Mouse (Mus musculus) embryonic facial prominence, embryonic 15.5 days (tissue): Measurements from ENCODE around the gene Kif3b. TPM values are rescaled to one million over a fixed set of nuclear protein-coding genes. Genes with fewer than 3 reads are reported as not detected.
A peak's percentile ranks its signal among the peaks of the same experiment; 100 is the strongest.
"Not testable (repeated sequence)": the region's sequence is repeated elsewhere in the genome, so short reads cannot be mapped to it uniquely, and the experiment has no call there.

Experiments
- ATAC-seq: fragments of 200-750 bp; cut with Nextera tagmentation; 2 replicates; pipeline ENCODE4 v1.8.0; 2017; ENCODE audit warnings: low read depth, moderate TSS enrichment; ENCODE audit not compliant: insufficient number of reproducible peaks, low FRiP score, low TSS enrichment
- H3K27ac ChIP-seq: fragments of 300-500 bp; sonication (generic); replicated peaks from 2 replicates; pipeline ENCODE4 v1.5.1; 2015; ENCODE audit warnings: mild to moderate bottlenecking, inconsistent platforms
- H3K27me3 ChIP-seq: fragments of 300-500 bp; sonication (generic); 2 replicates; pipeline ENCODE4 v1.6.1; 2015; ENCODE audit warnings: inconsistent platforms
- H3K36me3 ChIP-seq: fragments of 300-500 bp; sonication (generic); 2 replicates; pipeline ENCODE4 v1.6.1; 2015; ENCODE audit warnings: mild to moderate bottlenecking, inconsistent platforms
- H3K4me1 ChIP-seq: fragments of 300-500 bp; sonication (generic); 2 replicates; pipeline ENCODE4 v1.6.1; 2015; ENCODE audit warnings: inconsistent platforms
- H3K4me2 ChIP-seq: fragments of 300-500 bp; sonication (generic); replicated peaks from 2 replicates; pipeline ENCODE4 v1.6.1; 2015; ENCODE audit warnings: mild to moderate bottlenecking, inconsistent platforms
- H3K4me3 ChIP-seq: fragments of 300-500 bp; sonication (generic); replicated peaks from 2 replicates; pipeline ENCODE4 v1.5.1; 2015; ENCODE audit warnings: mild to moderate bottlenecking, inconsistent platforms
- H3K9ac ChIP-seq: fragments of 300-500 bp; sonication (generic); 2 replicates; pipeline ENCODE4 v1.6.1; 2015; ENCODE audit warnings: inconsistent platforms
- H3K9me3 ChIP-seq: fragments of 300-500 bp; sonication (generic); replicated peaks from 2 replicates; pipeline ENCODE4 v1.6.1; 2016; ENCODE audit warnings: inconsistent platforms
- WGBS: fragments of 180-500 bp; shearing (Covaris S2); methylation state at CpG from one replicate; pipeline ENCODE4 v1.1.7; 2015; 5-methylcytosine and 5-hydroxymethylcytosine counted together
- polyA plus RNA-seq: library from polyadenylated mRNA; unstranded; fragments of >200 nt; fragmentation: Nextera tagmentation; extraction: Ambion mirVana; gene quantifications from 2 replicates; pipeline ENCODE4 v1.2.1, GENCODE M21; 2015

Kif3b gene
- polyA plus RNA-seq, result 7.5 and 9.0 TPM in 2 replicates

DNA sequence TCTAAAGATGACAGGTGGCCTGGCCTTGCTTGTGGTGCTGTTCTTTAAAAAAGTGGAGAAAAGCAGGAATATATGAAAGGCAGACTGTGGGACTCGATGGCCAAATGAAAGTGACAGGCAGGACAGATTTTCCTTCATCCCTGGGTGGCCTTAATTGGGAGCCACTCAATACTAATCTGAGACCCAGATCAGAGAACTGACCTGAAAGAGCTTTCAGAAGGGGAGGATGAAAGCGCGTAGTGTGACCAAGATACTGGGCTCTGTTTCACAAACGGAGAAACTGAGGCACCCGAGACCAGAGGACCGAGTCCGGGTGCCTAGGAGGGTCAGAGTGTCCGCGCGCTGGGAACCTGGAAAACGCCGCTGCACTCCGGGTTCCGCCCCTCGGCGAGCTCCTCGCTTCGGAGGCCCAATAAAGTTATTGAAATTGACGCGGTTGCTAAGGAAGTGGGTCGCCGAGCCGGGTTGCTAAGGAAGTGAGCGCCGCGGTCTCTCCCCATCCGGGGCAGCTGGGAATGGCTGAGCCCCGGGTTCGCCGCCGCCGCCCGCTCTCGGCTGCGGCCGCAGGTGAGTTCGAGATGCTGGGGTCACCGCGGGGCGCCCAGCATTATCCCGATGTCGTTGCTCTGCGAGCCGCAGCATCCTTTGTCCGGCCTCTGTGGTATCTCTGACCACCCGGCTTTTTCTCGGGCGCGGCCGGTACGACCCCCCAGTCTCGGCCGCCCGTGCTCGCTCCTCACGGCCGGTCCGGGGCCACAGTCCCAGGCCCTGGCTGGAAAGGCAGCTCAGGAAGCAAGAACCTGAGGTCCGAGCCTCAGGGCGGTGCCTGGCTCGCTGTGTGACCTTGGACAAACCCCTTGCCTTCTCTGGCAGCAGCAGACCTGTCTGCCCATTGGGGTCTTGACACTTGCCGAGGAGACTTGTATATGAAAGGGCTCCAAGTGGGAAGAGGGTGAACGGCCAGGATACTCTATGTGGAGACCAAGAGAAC is at the start of gene Kif3b:
TSS of gene Kif3b (plus strand) at position 476 of the 991 bp plus-strand sequence.
- ATAC-seq, result peak; percentile 84
- Histone ChIP-seq H3K27me3 (no peaks in the 10 kb centered on the region), H3K27ac (no peak within 1 kb of the TSS; the same call in 1 of the 2 replicates), H3K36me3 (no peaks in the 10 kb centered on the region), H3K9me3 (no peaks in the 10 kb centered on the region), H3K4me3 (peak within 1 kb of the TSS; percentile 97), H3K4me2 (peak within 1 kb of the TSS; percentile 70), H3K4me1 (peaks cover 18% of the 10 kb centered on the region), H3K9ac (peak within 1 kb of the TSS; percentile 79)
- under 1% methylated on average over 63 of the region's 63 CpGs for WGBS

DNA sequence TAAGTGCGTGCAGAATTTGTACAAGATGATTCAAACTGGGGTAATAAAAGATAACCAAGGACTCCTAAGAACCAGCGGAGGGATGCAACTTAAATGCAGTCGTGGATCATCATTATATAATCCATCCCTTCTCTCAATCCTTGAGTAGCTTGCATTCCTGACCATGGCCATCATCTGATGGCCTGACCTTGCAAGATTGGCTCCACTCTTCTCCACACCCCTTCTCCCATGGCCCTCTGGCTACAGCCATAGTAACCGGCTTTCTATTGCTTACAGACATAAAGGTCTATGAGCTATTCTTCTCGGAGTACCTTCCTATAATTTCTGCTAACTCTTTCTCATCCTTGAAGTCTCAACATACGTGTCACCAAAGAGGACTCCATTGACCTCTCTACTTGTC is 49.1 kb upstream of the Kif3b start:
- Histone ChIP-seq H3K9ac (0 out of 2 replicates have a peak overlapping the region, but pooled peaks have one; percentile 99), H3K27ac (peak overlapping the region; percentile 95), H3K4me2 (peak overlapping the region; percentile 77), H3K9me3 (no peaks in the 10 kb centered on the region), H3K36me3 (peaks cover 17% of the 10 kb centered on the region; the same call in 1 of the 2 replicates), H3K4me3 (peak overlapping the region; percentile 91), H3K27me3 (no peaks in the 10 kb centered on the region), H3K4me1 (peaks cover 36% of the 10 kb centered on the region)
- 49% methylated on average over 6 of the region's 6 CpGs for WGBS
- no peak for ATAC-seq

DNA sequence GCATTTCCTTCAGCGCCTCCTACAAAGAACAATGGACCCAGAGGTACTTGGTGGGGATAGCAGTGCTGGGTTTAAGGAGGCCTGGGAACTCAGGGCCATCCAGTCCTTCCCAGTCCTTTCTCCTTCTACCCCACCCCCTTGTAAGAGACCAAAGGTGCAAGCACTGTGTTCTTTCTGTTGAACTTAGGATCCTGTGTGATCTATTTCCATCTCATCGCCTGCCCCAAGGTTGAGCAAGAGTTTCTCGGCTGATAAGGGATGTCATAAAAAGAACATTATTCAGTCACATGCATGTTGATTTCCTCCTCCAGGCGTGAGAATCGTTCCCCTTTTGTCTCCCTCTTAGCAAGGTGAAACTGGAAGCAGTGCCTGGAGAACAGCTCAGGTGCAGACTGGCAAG is 41.5 kb upstream of the Kif3b start:
- Histone ChIP-seq H3K4me3 (no peak overlapping the region), H3K4me2 (no peak overlapping the region), H3K36me3 (peaks cover 50% of the 10 kb centered on the region), H3K27me3 (no peaks in the 10 kb centered on the region), H3K9ac (no peak overlapping the region), H3K4me1 (no peaks in the 10 kb centered on the region), H3K9me3 (no peaks in the 10 kb centered on the region), H3K27ac (no peak overlapping the region)
- 89% methylated on average over 5 of the region's 5 CpGs for WGBS
- ATAC-seq, result no peak

DNA sequence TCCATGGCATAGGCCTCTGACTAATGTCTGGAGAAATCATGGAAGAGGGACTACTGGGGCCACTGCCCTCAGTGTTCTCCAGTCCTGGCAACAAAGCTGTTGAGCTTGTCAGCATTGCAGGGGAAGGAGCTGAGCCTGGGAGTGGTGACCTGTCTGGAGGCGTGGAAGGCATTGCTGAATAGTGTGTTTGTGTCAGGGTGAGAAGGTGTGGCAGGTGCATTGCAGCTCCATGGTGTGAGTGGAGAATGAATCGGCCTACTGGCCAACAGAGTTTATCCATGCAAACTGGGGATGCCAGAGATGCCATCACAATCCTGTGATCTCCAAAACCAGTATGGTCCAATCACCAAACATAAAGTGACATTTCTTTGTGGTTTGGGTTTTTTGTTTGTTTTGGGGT is 34.6 kb upstream of the Kif3b start:
- Histone ChIP-seq H3K4me2 (no peak overlapping the region), H3K4me3 (no peak overlapping the region), H3K27ac (no peak overlapping the region), H3K4me1 (no peaks in the 10 kb centered on the region), H3K36me3 (peaks cover 27% of the 10 kb centered on the region; the same call in 1 of the 2 replicates), H3K9me3 (no peaks in the 10 kb centered on the region), H3K9ac (no peak overlapping the region), H3K27me3 (no peaks in the 10 kb centered on the region)
- no peak for ATAC-seq
- 86% methylated on average over 2 of the region's 2 CpGs for WGBS

DNA sequence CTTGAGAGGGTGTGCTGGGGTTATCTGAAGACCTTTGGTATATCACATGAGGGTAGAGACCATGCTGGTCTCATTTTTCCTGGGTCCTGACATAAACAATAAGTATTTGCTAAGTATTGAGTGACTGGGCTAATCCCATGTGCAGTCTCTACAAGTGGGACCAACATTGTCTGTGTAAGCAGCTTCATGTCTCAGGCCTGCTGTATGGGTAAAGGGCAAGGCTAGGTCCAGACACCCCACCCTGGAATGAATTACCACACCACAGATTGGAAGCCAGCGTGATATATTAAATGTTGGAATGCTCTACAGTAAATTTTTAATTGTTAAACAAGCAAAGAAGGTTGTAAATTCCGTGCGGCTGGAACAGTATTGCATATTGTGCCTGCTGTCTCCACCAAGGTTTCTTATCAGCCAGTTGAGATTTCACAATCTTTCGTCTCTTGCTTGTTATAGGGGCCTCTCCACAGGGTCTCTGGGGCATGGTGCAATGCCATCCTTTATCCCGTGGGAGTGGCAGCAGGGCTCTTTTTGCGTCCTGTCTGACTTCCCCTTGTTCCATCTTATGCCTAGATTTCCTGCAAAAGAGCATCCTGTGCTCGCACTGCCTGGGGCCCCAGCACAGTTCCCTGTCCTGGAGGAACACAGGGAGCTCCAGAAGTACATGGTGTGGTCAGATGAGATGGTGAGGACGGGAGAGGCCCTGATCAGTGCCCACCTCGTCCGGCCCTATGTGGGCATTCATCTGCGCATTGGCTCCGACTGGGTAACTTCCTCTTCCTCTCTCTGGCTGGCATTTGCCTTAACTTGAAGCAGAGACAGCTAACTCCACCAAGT is 32.0 kb upstream of the Kif3b start:
- WGBS, result 80% methylated on average over 12 of the region's 12 CpGs
- H3K36me3 ChIP-seq, result peaks cover 35% of the 10 kb centered on the region
- no peak overlapping the region for H3K9ac ChIP-seq
- H3K9me3 ChIP-seq, result no peaks in the 10 kb centered on the region
- no peak overlapping the region for H3K27ac ChIP-seq
- ATAC-seq, result no peak
- H3K4me3 ChIP-seq, result no peak overlapping the region
- no peaks in the 10 kb centered on the region for H3K4me1 ChIP-seq
- H3K27me3 ChIP-seq, result no peaks in the 10 kb centered on the region
- no peak overlapping the region for H3K4me2 ChIP-seq

DNA sequence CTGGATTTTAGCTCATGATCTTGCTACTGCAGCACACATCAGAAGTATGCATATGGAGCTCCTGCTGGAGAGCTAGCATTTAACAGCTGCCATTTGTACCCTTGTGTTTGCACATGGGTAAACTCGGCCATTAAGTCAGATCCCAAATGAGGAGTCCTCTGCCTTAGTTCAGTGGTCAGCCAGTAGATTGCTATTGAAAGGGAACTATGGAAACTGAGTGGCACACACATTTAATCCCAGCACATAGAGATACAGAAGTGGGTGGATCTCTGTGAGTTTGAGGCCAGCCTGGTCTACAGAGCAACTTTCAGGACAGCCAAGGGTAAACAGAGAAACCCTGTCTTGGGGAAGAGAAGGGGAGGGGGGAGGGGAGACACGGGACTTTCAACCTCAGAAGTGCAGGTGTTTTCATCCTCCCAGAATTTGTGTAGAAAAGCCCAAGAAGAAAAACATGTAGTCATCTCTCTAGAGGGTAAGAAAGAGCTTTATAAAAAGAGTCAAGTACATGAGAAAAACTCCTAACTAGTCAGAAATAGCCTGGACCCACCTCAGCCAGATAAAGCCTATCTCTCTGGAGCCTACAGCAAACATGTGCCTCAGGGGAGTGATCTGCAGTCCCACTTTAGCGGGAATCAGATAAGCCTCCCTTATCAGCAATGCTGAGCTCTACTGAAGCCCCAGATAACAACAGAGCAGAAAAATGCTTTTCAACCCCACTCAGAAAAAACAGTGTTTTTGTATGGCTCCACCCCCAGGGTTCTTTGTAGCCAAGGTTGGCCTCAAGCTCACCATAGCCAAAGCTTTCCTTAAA is 31.1 kb upstream of the Kif3b start:
- WGBS, result 63% methylated on average over 3 of the region's 3 CpGs
- no peaks in the 10 kb centered on the region for H3K4me1 ChIP-seq
- H3K4me3 ChIP-seq, result no peak overlapping the region
- no peak overlapping the region for H3K4me2 ChIP-seq
- no peak overlapping the region for H3K27ac ChIP-seq
- ATAC-seq, result no peak
- no peak overlapping the region for H3K9ac ChIP-seq
- no peaks in the 10 kb centered on the region for H3K9me3 ChIP-seq
- H3K36me3 ChIP-seq, result peaks cover 42% of the 10 kb centered on the region
- H3K27me3 ChIP-seq, result no peaks in the 10 kb centered on the region

DNA sequence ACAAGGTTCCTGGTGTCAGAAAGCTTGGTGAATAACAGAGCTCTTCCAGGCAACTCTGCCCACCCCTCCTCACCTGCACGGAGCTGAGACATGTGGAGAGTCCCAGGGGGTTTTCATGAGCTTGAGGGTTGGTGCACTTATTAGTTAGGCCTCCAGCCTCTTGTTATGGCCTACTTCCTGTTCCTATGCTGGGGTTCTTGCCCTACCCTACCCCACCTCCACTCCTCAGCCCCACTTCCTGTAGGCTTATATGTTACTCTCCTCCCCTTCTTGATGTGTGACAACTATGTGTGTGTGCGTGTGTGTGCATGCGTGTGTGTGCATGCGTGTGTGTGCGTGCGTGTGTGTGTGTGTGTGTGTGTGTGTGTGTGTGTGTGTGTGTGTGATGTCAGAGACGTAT is 28.2 kb upstream of the Kif3b start:
- Histone ChIP-seq H3K9me3 (no peaks in the 10 kb centered on the region), H3K4me1 (no peaks in the 10 kb centered on the region), H3K36me3 (peaks cover 67% of the 10 kb centered on the region), H3K27ac (no peak overlapping the region), H3K4me2 (no peak overlapping the region), H3K9ac (no peak overlapping the region), H3K4me3 (no peak overlapping the region), H3K27me3 (no peaks in the 10 kb centered on the region)
- 91% methylated on average over 7 of the region's 7 CpGs for WGBS
- no peak for ATAC-seq

DNA sequence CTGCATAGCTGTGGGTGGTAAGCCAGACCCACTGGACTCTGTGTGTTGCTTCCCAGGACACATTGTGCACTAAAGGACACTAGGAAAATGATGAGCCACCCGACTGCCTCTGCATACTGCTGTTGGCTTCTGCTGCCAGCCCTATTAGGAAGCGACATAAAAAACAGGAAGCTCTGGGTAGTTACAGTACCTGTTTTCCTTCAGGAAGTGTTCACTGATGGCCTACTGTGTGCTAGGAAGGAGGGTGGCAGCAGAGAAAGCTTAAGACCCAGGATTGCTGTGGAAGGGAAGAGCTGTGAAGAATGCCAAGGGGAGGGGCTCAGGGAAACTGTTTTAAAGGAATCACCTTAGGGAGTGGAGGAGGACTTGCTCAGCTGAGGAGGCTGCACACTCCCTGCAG is 23.9 kb upstream of the Kif3b start:
- 82% methylated on average over 2 of the region's 2 CpGs for WGBS
- Histone ChIP-seq H3K27me3 (no peaks in the 10 kb centered on the region), H3K9me3 (no peaks in the 10 kb centered on the region), H3K4me3 (no peak overlapping the region), H3K9ac (no peak overlapping the region), H3K4me2 (no peak overlapping the region), H3K36me3 (peaks cover 47% of the 10 kb centered on the region), H3K4me1 (0 out of 2 replicates have a peak, but pooled peaks cover 5% of the 10 kb centered on the region), H3K27ac (no peak overlapping the region)
- no peak for ATAC-seq

DNA sequence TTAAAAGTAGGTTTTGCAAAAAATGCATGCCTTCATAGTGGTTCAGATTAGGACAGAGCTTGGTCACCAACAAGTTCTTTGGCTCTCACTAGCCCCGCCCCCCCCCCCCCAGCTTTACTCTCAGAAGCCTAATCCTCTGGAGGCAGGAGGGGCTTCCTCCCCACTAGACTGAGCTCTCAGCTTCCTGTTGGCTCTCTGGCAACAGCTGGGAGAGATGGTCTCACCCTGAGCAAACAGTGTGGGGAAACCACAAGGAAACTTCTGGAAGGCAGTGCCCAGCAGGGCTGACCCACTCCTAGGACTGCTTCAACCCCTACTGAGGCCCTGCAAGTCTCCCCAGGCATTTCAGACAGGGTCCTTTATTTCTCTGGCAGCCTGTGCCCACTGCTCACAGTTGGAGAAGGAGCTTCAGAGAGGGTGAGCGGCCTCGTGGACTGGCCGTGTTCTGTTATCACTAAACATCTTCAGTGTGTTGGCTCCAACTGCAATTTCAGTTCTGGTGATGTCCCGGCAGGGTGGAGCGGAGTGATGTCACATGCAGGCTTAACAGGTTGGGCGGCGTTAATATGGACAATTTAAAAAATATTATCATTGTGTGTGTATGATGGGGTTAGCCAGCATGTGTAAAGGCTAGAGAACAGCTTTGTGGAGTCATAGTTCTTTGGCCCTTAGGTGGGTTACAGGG is 20.8 kb upstream of the Kif3b start:
- H3K27ac ChIP-seq, ATAC-seq, H3K9me3 ChIP-seq, H3K27me3 ChIP-seq, H3K4me3 ChIP-seq, H3K4me2 ChIP-seq, H3K9ac ChIP-seq, H3K4me1 ChIP-seq: not testable (repeated sequence)
- peaks cover 22% of the 10 kb centered on the region for H3K36me3 ChIP-seq
- 64% methylated on average over 8 of the region's 8 CpGs for WGBS

DNA sequence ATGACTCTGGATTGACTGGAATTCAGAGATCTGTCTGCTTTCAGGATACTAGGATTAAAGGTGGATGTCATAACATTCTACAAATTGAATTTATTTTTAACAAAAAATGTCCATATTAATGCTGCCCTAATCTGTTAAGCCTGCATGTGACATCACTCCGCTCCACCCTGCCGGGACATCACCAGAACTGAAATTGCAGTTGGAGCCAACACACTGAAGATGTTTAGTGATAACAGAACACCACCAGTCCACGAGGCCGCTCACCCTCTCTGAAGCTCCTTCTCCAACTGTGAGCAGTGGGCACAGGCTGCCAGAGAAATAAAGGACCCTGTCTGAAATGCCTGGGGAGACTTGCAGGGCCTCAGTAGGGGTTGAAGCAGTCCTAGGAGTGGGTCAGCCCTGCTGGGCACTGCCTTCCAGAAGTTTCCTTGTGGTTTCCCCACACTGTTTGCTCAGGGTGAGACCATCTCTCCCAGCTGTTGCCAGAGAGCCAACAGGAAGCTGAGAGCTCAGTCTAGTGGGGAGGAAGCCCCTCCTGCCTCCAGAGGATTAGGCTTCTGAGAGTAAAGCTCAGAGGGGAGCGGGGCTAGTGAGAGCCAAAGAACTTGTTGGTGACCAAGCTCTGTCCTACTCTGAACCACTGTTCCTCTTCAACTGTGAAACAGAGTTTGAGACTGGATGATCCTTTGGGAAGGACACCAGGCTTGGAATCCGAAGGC is 16.9 kb upstream of the Kif3b start:
- H3K9ac ChIP-seq, H3K4me2 ChIP-seq, H3K9me3 ChIP-seq, ATAC-seq, H3K36me3 ChIP-seq, H3K27me3 ChIP-seq, H3K27ac ChIP-seq, H3K4me1 ChIP-seq, H3K4me3 ChIP-seq: not testable (repeated sequence)
- WGBS, result 60% methylated on average over 6 of the region's 6 CpGs
